Mouse (Mus musculus) heart, embryonic 15.5 days (tissue): Measurements from ENCODE around the gene 6430548M08Rik. TPM values are rescaled to one million over a fixed set of nuclear protein-coding genes. Genes with fewer than 3 reads are reported as not detected.

ENCODE experiments used
- ATAC-seq: fragments of 200-750 bp; cut with Nextera tagmentation; replicated peaks from 2 replicates; pipeline ENCODE4 v1.8.0; 2017; ENCODE audit warnings: low read depth, moderate TSS enrichment; ENCODE audit not compliant: insufficient number of reproducible peaks, insufficient read depth, low FRiP score
- H3K27ac ChIP-seq: fragments of 300-500 bp; sonication (generic); 2 replicates; pipeline ENCODE4 v1.5.1; 2015; ENCODE audit warnings: mild to moderate bottlenecking, inconsistent platforms
- H3K27me3 ChIP-seq: fragments of 300-500 bp; sonication (generic); 2 replicates; pipeline ENCODE4 v1.6.1; 2015; ENCODE audit warnings: inconsistent platforms
- H3K36me3 ChIP-seq: fragments of 300-500 bp; sonication (generic); 2 replicates; pipeline ENCODE4 v1.6.1; 2015; ENCODE audit warnings: mild to moderate bottlenecking, inconsistent platforms
- H3K4me1 ChIP-seq: fragments of 300-500 bp; sonication (generic); replicated peaks from 2 replicates; pipeline ENCODE4 v1.6.1; 2015; ENCODE audit warnings: inconsistent platforms
- H3K4me2 ChIP-seq: fragments of 300-500 bp; sonication (generic); 2 replicates; pipeline ENCODE4 v1.6.1; 2015; ENCODE audit warnings: inconsistent platforms, mild to moderate bottlenecking, moderate library complexity
- H3K4me3 ChIP-seq: fragments of 300-500 bp; sonication (generic); 2 replicates; pipeline ENCODE4 v1.5.1; 2015; ENCODE audit warnings: mild to moderate bottlenecking, inconsistent platforms
- H3K9ac ChIP-seq: fragments of 300-500 bp; sonication (generic); 2 replicates; pipeline ENCODE4 v1.6.1; 2015; ENCODE audit warnings: mild to moderate bottlenecking, inconsistent platforms
- H3K9me3 ChIP-seq: fragments of 300-500 bp; sonication (generic); replicated peaks from 2 replicates; pipeline ENCODE4 v1.6.1; 2016; ENCODE audit warnings: inconsistent platforms
- WGBS: fragments of 180-500 bp; shearing (Covaris S2); methylation state at CpG from one replicate; pipeline ENCODE4 v1.1.7; 2015; ENCODE audit warnings: mixed read lengths; 5-methylcytosine and 5-hydroxymethylcytosine counted together
- polyA plus RNA-seq: library from polyadenylated mRNA; unstranded; fragments of >200 nt; fragmentation: Nextera tagmentation; extraction: Ambion mirVana; gene quantifications from 2 replicates; pipeline ENCODE4 v1.2.1, GENCODE M21; 2015

The 6430548M08Rik gene
- polyA plus RNA-seq, result 6.6 and 8.3 TPM in 2 replicates

DNA sequence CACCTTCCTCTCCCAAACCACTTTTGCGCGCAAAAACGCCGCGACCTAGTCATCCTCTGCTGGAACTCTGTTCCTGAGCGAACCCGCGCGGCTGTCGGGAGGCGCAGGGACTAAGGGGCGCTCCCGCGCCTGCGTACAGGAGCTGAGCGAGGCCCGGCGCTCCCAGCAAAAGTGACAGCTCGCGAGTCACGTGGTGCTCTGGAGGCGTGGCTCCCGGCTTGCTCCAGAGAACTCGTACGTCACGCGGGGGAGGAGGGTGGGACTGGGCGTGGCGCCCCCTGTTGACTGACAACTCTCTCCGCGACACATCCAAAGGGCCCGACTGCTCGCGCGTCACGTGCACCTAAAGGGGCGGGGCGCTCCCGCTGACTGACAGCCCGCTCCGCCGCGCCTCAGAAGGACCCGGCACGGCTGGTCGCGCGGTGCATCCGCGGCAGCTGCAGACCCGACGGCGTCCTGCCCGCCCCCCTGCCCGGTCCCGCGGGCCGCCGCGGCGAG is at the start of gene 6430548M08Rik:
TSS of gene 6430548M08Rik (plus strand) at position 395 of the 498 bp plus-strand sequence.
- ATAC-seq, result peak; percentile 95
- peak within 1 kb of the TSS; percentile 85 for H3K9ac ChIP-seq
- no peaks in the 10 kb centered on the region for H3K36me3 ChIP-seq
- peak within 1 kb of the TSS; percentile 97 for H3K4me2 ChIP-seq
- no peaks in the 10 kb centered on the region for H3K9me3 ChIP-seq
- peak within 1 kb of the TSS; percentile 97 for H3K27ac ChIP-seq
- peaks cover 16% of the 10 kb centered on the region; the same call in 1 of the 2 replicates for H3K27me3 ChIP-seq
- WGBS, result under 1% methylated on average over 61 of the region's 61 CpGs
- H3K4me3 ChIP-seq, result peak within 1 kb of the TSS; percentile 85
- peaks cover 32% of the 10 kb centered on the region for H3K4me1 ChIP-seq

DNA sequence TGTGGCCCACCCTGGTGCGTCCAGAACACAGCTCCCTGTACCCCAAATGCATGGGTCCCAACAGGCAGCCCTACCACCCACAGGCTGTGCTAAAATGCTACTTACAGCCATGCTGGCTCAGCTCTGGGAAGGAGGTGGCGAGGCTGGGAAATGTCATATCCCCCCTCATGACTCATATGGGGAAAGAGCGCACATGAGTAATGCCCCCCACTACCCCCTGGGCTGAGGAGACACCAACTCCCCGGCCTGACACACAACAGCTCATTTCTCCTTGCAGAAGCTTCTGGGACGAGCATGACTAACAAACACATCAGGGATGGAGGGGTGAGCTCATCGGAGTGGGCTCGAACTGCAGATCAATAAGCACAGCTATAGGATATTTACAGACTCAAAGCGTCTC is 48.3 kb upstream of the 6430548M08Rik start:
- H3K36me3 ChIP-seq, result no peaks in the 10 kb centered on the region
- ATAC-seq, result no peak
- peaks cover 20% of the 10 kb centered on the region for H3K27me3 ChIP-seq
- no peak overlapping the region for H3K27ac ChIP-seq
- no peak overlapping the region for H3K4me3 ChIP-seq
- H3K4me1 ChIP-seq, result peaks cover 5% of the 10 kb centered on the region; the same call in 1 of the 2 replicates
- no peak overlapping the region for H3K4me2 ChIP-seq
- no peaks in the 10 kb centered on the region for H3K9me3 ChIP-seq
- no peak overlapping the region for H3K9ac ChIP-seq
- WGBS, result 90% methylated on average over 8 of the region's 8 CpGs

DNA sequence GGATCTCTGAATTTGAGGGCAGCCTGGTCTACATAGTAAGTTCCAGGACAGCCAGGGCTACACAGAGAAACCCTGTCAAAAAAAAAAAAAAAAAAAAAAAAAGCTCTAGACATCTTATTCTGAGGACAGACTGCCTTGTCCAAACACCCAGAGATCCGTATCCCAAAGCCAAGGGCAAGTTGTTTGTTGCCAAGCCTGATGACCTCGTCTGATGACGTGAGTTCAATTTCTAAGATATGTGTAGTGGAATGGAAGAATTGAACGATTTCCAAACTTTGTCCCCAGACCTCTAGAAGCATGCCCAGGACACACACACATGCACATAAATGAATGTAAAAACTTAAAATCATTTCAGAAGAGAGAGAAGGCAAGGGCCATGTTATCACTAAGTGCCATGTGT is 47.7 kb upstream of the 6430548M08Rik start:
- H3K36me3 ChIP-seq, result no peaks in the 10 kb centered on the region
- 59% methylated on average over 4 of the region's 4 CpGs for WGBS
- ATAC-seq, result no peak

DNA sequence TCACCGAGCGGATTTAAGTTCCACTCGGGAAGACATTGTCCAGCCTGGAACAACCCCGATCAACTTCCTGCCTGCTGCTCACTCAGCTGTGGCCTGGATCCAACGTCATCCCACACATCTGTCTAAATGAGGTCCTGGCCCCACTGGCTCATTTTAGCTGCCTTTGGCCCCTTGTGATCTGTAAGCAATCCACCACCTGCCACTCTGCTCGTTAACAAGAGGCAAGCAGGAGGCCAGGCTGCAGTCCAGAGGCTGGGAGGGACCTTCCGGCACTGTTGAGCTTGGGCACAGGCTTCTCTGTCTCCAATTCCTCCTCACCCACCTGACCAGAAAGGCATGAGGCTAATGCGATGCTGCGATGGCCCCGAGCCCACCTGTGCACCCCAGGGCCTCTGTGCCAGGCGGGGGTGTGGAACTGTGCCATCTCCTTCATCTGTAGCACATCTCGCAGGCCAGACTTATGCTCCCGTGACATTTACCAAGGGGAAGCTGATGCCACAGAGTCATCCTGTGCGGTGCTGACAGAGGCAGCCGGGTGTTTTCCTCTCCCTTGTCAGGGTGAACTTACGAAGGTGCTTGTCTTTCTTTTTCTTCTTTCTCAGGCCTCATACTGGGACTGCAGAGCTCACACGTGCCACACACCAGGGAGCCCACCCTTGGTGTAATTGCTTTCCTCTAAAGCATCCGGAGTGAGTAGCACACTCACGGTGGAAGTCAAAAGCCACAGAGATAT is 45.9 kb upstream of the 6430548M08Rik start:
- Histone ChIP-seq H3K9me3 (no peaks in the 10 kb centered on the region), H3K27ac (no peak overlapping the region), H3K4me2 (no peak overlapping the region), H3K9ac (no peak overlapping the region), H3K4me1 (peaks cover 5% of the 10 kb centered on the region; the same call in 1 of the 2 replicates), H3K36me3 (no peaks in the 10 kb centered on the region), H3K4me3 (no peak overlapping the region), H3K27me3 (peaks cover 15% of the 10 kb centered on the region)
- 47% methylated on average over 19 of the region's 19 CpGs for WGBS
- peak; percentile 14; the same call in 1 of the 2 replicates for ATAC-seq

More for the DNA sequence above, 47.7 kb upstream of the 6430548M08Rik start:
- Histone ChIP-seq H3K9ac (no peak overlapping the region), H3K27me3 (peaks cover 21% of the 10 kb centered on the region), H3K27ac (no peak overlapping the region), H3K4me3 (no peak overlapping the region), H3K4me2 (no peak overlapping the region), H3K4me1 (peaks cover 5% of the 10 kb centered on the region; the same call in 1 of the 2 replicates), H3K9me3 (no peaks in the 10 kb centered on the region)

DNA sequence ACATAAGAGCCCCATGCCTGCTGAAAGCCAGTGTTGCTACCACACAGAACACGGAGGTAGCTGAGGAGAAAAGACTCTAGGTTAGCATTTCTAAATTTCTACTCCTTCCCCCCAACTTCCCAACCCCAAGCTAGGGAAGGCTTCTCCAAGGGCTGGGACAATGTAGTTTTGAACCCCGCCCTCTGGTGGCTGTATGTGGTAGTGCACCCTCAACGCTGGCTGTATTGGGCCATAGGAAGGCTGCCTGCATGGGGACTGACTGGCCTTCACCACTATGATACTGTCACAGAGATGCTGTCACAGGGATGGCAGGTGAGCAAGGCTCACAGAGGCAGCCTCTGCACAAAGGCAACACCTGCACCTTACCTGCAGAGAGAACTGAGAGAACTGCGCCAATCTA is 42.3 kb upstream of the 6430548M08Rik start:
- H3K27me3 ChIP-seq, result peaks cover 14% of the 10 kb centered on the region
- H3K27ac ChIP-seq, result no peak overlapping the region
- no peak overlapping the region for H3K9ac ChIP-seq
- no peak overlapping the region for H3K4me3 ChIP-seq
- H3K4me2 ChIP-seq, result no peak overlapping the region
- no peaks in the 10 kb centered on the region for H3K9me3 ChIP-seq
- no peaks in the 10 kb centered on the region for H3K36me3 ChIP-seq
- H3K4me1 ChIP-seq, result peaks cover 5% of the 10 kb centered on the region; the same call in 1 of the 2 replicates
- WGBS, result 26% methylated on average over 4 of the region's 4 CpGs
- 0 out of 2 replicates have a peak, but pooled peaks have one; percentile 50 for ATAC-seq

DNA sequence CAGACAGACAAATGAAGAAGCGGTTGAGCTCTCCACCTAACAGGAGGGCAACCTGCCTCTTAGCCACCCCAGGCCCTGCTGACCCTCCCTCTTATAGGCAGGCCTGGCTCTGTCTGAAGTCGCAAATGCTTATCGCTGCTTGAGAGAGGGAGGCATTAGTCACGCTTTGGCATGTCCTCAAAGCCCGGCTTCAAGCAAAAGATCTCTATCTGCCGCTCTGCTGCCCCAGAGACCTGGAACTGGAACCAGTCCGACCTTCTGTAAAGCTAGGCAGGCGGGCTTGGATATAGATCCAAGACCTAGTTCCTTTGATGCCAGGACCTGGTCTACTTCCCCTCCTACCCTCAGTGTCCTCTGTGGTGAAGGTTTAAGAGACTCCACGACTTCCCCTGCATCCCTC is 41.7 kb upstream of the 6430548M08Rik start:
- 57% methylated on average over 9 of the region's 9 CpGs for WGBS
- Histone ChIP-seq H3K27me3 (peaks cover 18% of the 10 kb centered on the region), H3K9ac (no peak overlapping the region), H3K27ac (no peak overlapping the region), H3K4me2 (no peak overlapping the region), H3K36me3 (no peaks in the 10 kb centered on the region), H3K4me1 (peaks cover 5% of the 10 kb centered on the region; the same call in 1 of the 2 replicates), H3K9me3 (no peaks in the 10 kb centered on the region), H3K4me3 (no peak overlapping the region)
- no peak for ATAC-seq

DNA sequence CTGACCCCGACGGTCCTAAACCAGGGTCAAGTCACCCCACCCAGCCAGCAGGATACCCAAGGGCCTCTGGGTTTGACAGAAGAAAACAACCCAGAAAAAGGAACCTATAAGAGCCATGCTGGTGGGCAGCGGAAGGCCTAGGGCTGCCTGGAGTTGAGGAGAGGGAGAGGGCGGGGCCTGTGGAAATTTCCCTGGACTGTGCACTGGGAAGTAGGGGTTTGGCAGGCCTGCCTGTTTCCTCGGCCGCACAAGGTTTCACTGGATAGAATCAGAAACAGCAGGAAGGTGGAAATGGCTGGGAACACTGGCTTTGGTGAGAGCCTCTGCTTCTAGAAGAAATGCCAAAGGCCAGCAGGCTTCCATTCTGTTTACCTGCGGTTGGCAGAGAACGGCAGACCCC is 41.1 kb upstream of the 6430548M08Rik start:
- no peaks in the 10 kb centered on the region for H3K9me3 ChIP-seq
- peaks cover 18% of the 10 kb centered on the region for H3K27me3 ChIP-seq
- no peak overlapping the region for H3K27ac ChIP-seq
- no peak overlapping the region for H3K9ac ChIP-seq
- peaks cover 5% of the 10 kb centered on the region; the same call in 1 of the 2 replicates for H3K4me1 ChIP-seq
- no peaks in the 10 kb centered on the region for H3K36me3 ChIP-seq
- H3K4me3 ChIP-seq, result no peak overlapping the region
- ATAC-seq, result no peak
- WGBS, result 72% methylated on average over 8 of the region's 8 CpGs
- H3K4me2 ChIP-seq, result no peak overlapping the region

DNA sequence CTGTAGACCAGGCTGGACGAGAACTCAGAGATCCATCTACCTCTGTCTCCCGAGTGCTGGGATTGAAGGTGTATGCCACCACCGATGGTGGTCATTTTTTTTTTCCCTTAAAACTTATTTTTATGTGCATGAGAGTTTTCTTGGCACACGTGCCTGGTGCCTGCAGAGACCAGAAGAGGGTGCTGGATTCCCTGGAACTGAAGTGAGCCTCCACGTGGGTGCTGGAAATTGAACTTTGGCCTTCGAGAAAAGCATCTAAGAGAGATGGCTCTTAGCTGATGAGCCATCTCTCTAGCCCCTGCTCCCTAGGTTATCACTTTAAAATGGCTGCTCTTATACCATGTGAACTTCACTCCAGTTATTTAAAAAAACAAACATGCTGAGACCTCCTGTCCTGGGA is 39.4 kb upstream of the 6430548M08Rik start:
- Histone ChIP-seq H3K4me2 (no peak overlapping the region), H3K4me1 (0 out of 2 replicates have a peak, but pooled peaks cover 2% of the 10 kb centered on the region), H3K4me3 (no peak overlapping the region), H3K36me3 (no peaks in the 10 kb centered on the region), H3K9ac (no peak overlapping the region), H3K27ac (no peak overlapping the region), H3K9me3 (no peaks in the 10 kb centered on the region), H3K27me3 (peaks cover 22% of the 10 kb centered on the region)
- ATAC-seq, result no peak
- WGBS, result 71% methylated on average over 6 of the region's 6 CpGs

DNA sequence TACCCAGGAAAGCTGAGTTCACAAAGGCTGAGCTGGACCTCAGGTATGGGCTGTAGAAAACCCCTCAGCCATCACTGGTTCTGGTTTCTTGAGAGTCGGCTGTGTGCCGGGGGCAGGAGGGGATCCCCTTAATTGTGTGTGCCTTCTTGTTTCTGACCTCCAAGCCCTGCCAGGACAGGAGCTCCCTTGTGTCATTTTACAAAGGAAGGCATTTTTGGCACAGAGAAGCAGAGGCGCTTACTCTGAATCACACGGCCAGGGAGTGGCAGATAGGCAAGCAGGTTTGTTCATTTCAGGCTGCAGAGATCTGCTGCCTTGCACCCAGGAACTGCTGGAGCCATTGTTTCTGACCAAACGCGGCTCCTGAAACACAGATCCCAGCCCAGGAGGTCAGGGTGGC is 38.6 kb upstream of the 6430548M08Rik start:
- Histone ChIP-seq H3K27me3 (peaks cover 22% of the 10 kb centered on the region), H3K36me3 (no peaks in the 10 kb centered on the region), H3K9ac (no peak overlapping the region), H3K27ac (no peak overlapping the region), H3K9me3 (no peaks in the 10 kb centered on the region), H3K4me1 (0 out of 2 replicates have a peak, but pooled peaks cover 2% of the 10 kb centered on the region), H3K4me2 (no peak overlapping the region), H3K4me3 (no peak overlapping the region)
- 53% methylated on average over 6 of the region's 6 CpGs for whole genome bisulfite sequencing
- ATAC-seq, result no peak

DNA sequence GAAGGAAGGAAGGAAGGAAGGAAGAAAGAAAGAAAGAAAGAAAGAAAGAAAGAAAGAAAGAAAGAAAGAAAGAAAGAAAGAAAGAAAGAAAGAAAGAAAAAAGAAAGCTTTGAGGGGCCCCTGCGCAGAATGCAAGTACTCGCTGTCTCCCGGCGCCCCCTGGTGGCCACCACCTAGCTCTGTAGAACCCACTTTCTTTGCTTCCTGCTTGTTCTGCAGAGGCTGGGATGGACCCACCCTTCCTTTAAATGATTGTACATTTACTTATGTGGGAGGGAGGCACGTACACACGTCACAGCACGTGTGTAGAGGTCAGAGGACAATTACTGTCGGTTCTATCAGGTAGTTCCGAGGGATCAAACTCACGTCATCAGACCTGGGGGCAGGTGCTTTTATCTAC is 35.9 kb upstream of the 6430548M08Rik start:
- Histone ChIP-seq H3K9ac (no peak overlapping the region), H3K27ac (no peak overlapping the region), H3K36me3 (peaks cover 20% of the 10 kb centered on the region), H3K9me3 (no peaks in the 10 kb centered on the region), H3K4me3 (no peak overlapping the region), H3K27me3 (peaks cover 20% of the 10 kb centered on the region), H3K4me2 (no peak overlapping the region), H3K4me1 (0 out of 2 replicates have a peak, but pooled peaks cover 2% of the 10 kb centered on the region)
- 17% methylated on average over 10 of the region's 10 CpGs for WGBS
- peak; percentile 39; the same call in 1 of the 2 replicates for ATAC-seq

DNA sequence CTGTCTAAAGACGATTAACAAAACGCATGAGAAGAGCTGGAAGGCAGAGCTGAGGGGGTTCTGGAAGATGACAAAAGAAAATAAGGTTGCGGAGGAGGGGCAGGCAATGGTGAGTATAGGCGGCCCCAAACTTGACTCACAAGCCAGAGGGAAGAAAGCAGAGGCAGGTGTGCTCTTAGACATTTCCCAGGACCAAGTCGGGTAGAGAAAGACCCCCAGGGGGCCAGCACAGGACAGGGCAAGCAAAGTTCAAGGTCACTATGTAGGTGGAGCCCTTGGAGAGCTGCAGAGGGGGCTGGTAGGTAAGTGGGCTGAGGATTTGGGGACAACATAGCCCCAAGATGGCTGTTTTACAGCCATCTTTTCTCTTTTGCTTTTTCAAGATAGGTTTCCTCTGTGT is 34.6 kb upstream of the 6430548M08Rik start:
- no peak for ATAC-seq
- H3K4me3 ChIP-seq, result no peak overlapping the region
- H3K9me3 ChIP-seq, result no peaks in the 10 kb centered on the region
- peaks cover 20% of the 10 kb centered on the region; the same call in 1 of the 2 replicates for H3K27me3 ChIP-seq
- no peak overlapping the region for H3K4me2 ChIP-seq
- H3K4me1 ChIP-seq, result 0 out of 2 replicates have a peak, but pooled peaks cover 2% of the 10 kb centered on the region
- no peak overlapping the region for H3K27ac ChIP-seq
- H3K9ac ChIP-seq, result no peak overlapping the region
- peaks cover 27% of the 10 kb centered on the region for H3K36me3 ChIP-seq
- WGBS, result 54% methylated on average over 5 of the region's 5 CpGs
